Mouse (Mus musculus) gastrocnemius, adult 18-20 months (tissue): ENCODE data around the gene Tnfrsf26. TPM values are rescaled to one million over a fixed set of nuclear protein-coding genes. Genes with fewer than 3 reads are reported as not detected.

Experiments
- DNase-seq: peaks from one replicate; pipeline ENCODE4 v3.0.0; 2021; ENCODE audit warnings: low spot score
- microRNA-seq: library from miRNA; unstranded; fragments of <30 nt; microRNA quantifications from one replicate; pipeline ENCODE4 v1.2.0, GENCODE M21; 2021
- total RNA-seq, 2 experiments: library from RNA; stranded (reverse); gene quantifications; 2 replicates each; pipeline ENCODE4 v1.2.3; 2021

Tnfrsf26 gene
- total RNA-seq, 2 experiments from 2014 or later, result 0.19 to 0.21 TPM

- no peak for DNase-seq
These were observed 28.2 kb downstream of the Tnfrsf26 start for GRCm38 (mm10) chr7:143600231-143600740.

- peak; percentile 96 for DNase-seq
These were observed 28.9 kb downstream of the Tnfrsf26 start, which contains the start of gene Cars for GRCm38 (mm10) chr7:143599428-143600230. Gene Cars, minus strand, starts transcription at chr7:143600090.

GRCm38 (mm10) chr7:143594865-143595264, 33.7 kb downstream of the Tnfrsf26 start:
- no peak for DNase-seq

GRCm38 (mm10) chr7:143592255-143592654, 36.3 kb downstream of the Tnfrsf26 start:
- no peak for DNase-seq

- peak; percentile 80 for DNase-seq
These were observed 40.5 kb downstream of the Tnfrsf26 start for GRCm38 (mm10) chr7:143588006-143588405.

GRCm38 (mm10) chr7:143587586-143587985, 40.9 kb downstream of the Tnfrsf26 start:
- peak; percentile 55 for DNase-seq

- DNase-seq, result peak; percentile 65
These were observed 44.6 kb downstream of the Tnfrsf26 start for GRCm38 (mm10) chr7:143583956-143584355.

GRCm38 (mm10) chr7:143583025-143583424, 45.5 kb downstream of the Tnfrsf26 start:
- DNase-seq, result no peak

- DNase-seq, result no peak
These were observed 52.8 kb downstream of the Tnfrsf26 start for GRCm38 (mm10) chr7:143575751-143576150.

- DNase-seq, result no peak
These were observed 62.9 kb downstream of the Tnfrsf26 start for GRCm38 (mm10) chr7:143565648-143566039.

- DNase-seq, result no peak
These were observed 63.4 kb downstream of the Tnfrsf26 start for GRCm38 (mm10) chr7:143565015-143565647.

GRCm38 (mm10) chr7:143563787-143564186, 64.7 kb downstream of the Tnfrsf26 start:
- DNase-seq, result no peak

Small RNAs within 50 kb of the gene (microRNA-seq; reads per million reads assigned to microRNA genes)
- gene Mir7064, result not detected

Other genes with a start within 250 kb of the Tnfrsf26 start
- gene Cdkn1c, start 167.7 kb downstream of the Tnfrsf26 start, total RNA-seq, result 10 to 100 TPM; 18.6 to 21.6 TPM
- under 1 TPM; 0.17 to 0.32 TPM for gene Slc22a18, start 155.0 kb downstream of the Tnfrsf26 start, total RNA-seq
- not detected for gene Phlda2, start 125.6 kb downstream of the Tnfrsf26 start, total RNA-seq
- gene Nap1l4, start 79.6 kb downstream of the Tnfrsf26 start, total RNA-seq, result 100 to 1,000 TPM; 191 to 200 TPM
- gene Cars, start 28.6 kb downstream of the Tnfrsf26 start, total RNA-seq, result 10 to 100 TPM; 37.3 to 39.9 TPM
- gene Tnfrsf22, start 20.9 kb upstream of the Tnfrsf26 start, total RNA-seq, result 1 to 10 TPM; 1.6 TPM
- gene Tnfrsf23, start 57.1 kb upstream of the Tnfrsf26 start, total RNA-seq, result 1 to 10 TPM; 4.8 TPM
- gene Osbpl5, start 128.3 kb upstream of the Tnfrsf26 start, total RNA-seq, result 10 to 100 TPM; 14.4 to 15.4 TPM
- gene Mrgprg, start 138.3 kb upstream of the Tnfrsf26 start, total RNA-seq, result under 1 TPM; 0.43 to 0.71 TPM
- gene Mrgpre, start 155.8 kb upstream of the Tnfrsf26 start, total RNA-seq, result under 1 TPM; 0.68 to 0.71 TPM
- 1 to 10 TPM; 3.0 to 3.8 TPM for gene Nadsyn1, start 194.1 kb upstream of the Tnfrsf26 start, total RNA-seq
- gene Dhcr7, start 194.4 kb upstream of the Tnfrsf26 start, total RNA-seq, result 1 to 10 TPM; 3.7 to 4.0 TPM
- gene Gm498, start 238.1 kb upstream of the Tnfrsf26 start, total RNA-seq, result not detected